Mouse (Mus musculus) heart, embryonic 14.5 days (tissue): Measurements from ENCODE around the gene Prcd. TPM values are rescaled to one million over a fixed set of nuclear protein-coding genes. Genes with fewer than 3 reads are reported as not detected.
"Not testable (repeated sequence)": the region's sequence is repeated elsewhere in the genome, so short reads cannot be mapped to it uniquely, and the experiment has no call there.

Experiments
- ATAC-seq: fragments of 200-750 bp; cut with Nextera tagmentation; 2 replicates; pipeline ENCODE4 v1.8.0; 2017; ENCODE audit warnings: low read depth, moderate TSS enrichment; ENCODE audit not compliant: insufficient number of reproducible peaks, insufficient read depth, low FRiP score
- H3K27ac ChIP-seq, 2 experiments: fragments of 200-500 bp in 1 of 2; fragments of 300-500 bp in 1 of 2; sonication (generic) in 1 of 2; replicated peaks in 1 of 2; 2 replicates each; pipeline ENCODE4 v1.5.1; 2012 to 2014; ENCODE audit warnings: low read depth in 2 of 2, low read length in 2 of 2, control low read depth in 1 of 2, mild to moderate bottlenecking in 1 of 2, mixed read lengths in 1 of 2; ENCODE audit not compliant: control insufficient read depth in 1 of 2, insufficient read depth in 1 of 2
- H3K27me3 ChIP-seq: fragments of 300-500 bp; sonication (generic); 2 replicates; pipeline ENCODE4 v1.6.1; 2014; ENCODE audit warnings: mild to moderate bottlenecking, low read length, control low read depth; ENCODE audit not compliant: control insufficient read depth, insufficient read depth
- H3K36me3 ChIP-seq: fragments of 300-500 bp; sonication (generic); 2 replicates; pipeline ENCODE4 v1.6.1; 2014; ENCODE audit warnings: mild to moderate bottlenecking, control low read depth, low read length, mixed read lengths; ENCODE audit not compliant: control insufficient read depth, insufficient read depth
- H3K4me1 ChIP-seq, 2 experiments: fragments of 200-500 bp in 1 of 2; fragments of 300-500 bp in 1 of 2; sonication (generic) in 1 of 2; 2 replicates each; pipeline ENCODE4 v1.6.1; 2012 to 2014; ENCODE audit warnings: low read length in 2 of 2, control low read depth in 1 of 2, mixed read lengths in 1 of 2; ENCODE audit not compliant: control insufficient read depth in 2 of 2, insufficient read depth in 2 of 2
- H3K4me2 ChIP-seq: fragments of 300-500 bp; sonication (generic); 2 replicates; pipeline ENCODE4 v1.6.1; 2014; ENCODE audit warnings: mild to moderate bottlenecking, low read length
- H3K4me3 ChIP-seq, 2 experiments: fragments of 200-500 bp in 1 of 2; fragments of 300-500 bp in 1 of 2; sonication (generic) in 1 of 2; 2 replicates each; pipeline ENCODE4 v1.5.1; 2012 to 2014; ENCODE audit warnings: low read length in 2 of 2, mild to moderate bottlenecking in 2 of 2, control low read depth in 1 of 2, low read depth in 1 of 2, moderate library complexity in 1 of 2; ENCODE audit not compliant: control insufficient read depth in 1 of 2, insufficient read depth in 1 of 2
- H3K9ac ChIP-seq: fragments of 300-500 bp; sonication (generic); 2 replicates; pipeline ENCODE4 v1.6.1; 2014; ENCODE audit warnings: mild to moderate bottlenecking, low read length
- H3K9me3 ChIP-seq: fragments of 300-500 bp; sonication (generic); 2 replicates; pipeline ENCODE4 v1.6.1; 2016; ENCODE audit warnings: low read length, control low read depth; ENCODE audit not compliant: control insufficient read depth
- WGBS: fragments of 180-500 bp; shearing (Covaris S2); extraction: QIAGEN DNeasy Blood & Tissue Kit; methylation state at CpG from one replicate; pipeline ENCODE4 v1.1.7; 2014; 5-methylcytosine and 5-hydroxymethylcytosine counted together
- polyA plus RNA-seq: library from polyadenylated mRNA; unstranded; fragments of >200 nt; fragmentation: Nextera tagmentation; extraction: Ambion mirVana; gene quantifications from 2 replicates; pipeline ENCODE4 v1.2.1, GENCODE M21; 2014

The Prcd gene
- 1.3 and 1.9 TPM in 2 replicates for polyA plus RNA-seq

GRCm38 (mm10) chr11:116653234-116653633 lies at the start of gene Prcd:
Gene Prcd (plus strand): TSS chr11:116653534.
- ATAC-seq: no peak
- Histone ChIP-seq H3K9me3 (no peaks in the 10 kb centered on the region), H3K4me1 (peaks cover 17 to 32% of the 10 kb centered on the region in 2 experiments), H3K9ac (peak within 1 kb of the TSS; percentile 68), H3K4me3 (peak within 1 kb of the TSS; percentile 45), H3K27me3 (peaks cover 43% of the 10 kb centered on the region), H3K36me3 (no peaks in the 10 kb centered on the region), H3K4me2 (peak within 1 kb of the TSS; percentile 80), H3K27ac (no peak within 1 kb of the TSS)
- WGBS: 10% methylated on average over 9 of the region's 10 CpGs

GRCm38 (mm10) chr11:116604097-116604496 lies 49.2 kb upstream of the Prcd start:
- no peak overlapping the region for H3K4me3 ChIP-seq
- no peaks in the 10 kb centered on the region for H3K9me3 ChIP-seq
- no peak for ATAC-seq
- no peaks in the 10 kb centered on the region for H3K4me1 ChIP-seq
- no peak overlapping the region for H3K4me2 ChIP-seq
- WGBS: 84% methylated on average over 12 of the region's 12 CpGs
- peaks cover 77% of the 10 kb centered on the region for H3K36me3 ChIP-seq
- H3K27me3 ChIP-seq: no peaks in the 10 kb centered on the region
- H3K27ac ChIP-seq: no peak overlapping the region
- no peak overlapping the region for H3K9ac ChIP-seq

DNA sequence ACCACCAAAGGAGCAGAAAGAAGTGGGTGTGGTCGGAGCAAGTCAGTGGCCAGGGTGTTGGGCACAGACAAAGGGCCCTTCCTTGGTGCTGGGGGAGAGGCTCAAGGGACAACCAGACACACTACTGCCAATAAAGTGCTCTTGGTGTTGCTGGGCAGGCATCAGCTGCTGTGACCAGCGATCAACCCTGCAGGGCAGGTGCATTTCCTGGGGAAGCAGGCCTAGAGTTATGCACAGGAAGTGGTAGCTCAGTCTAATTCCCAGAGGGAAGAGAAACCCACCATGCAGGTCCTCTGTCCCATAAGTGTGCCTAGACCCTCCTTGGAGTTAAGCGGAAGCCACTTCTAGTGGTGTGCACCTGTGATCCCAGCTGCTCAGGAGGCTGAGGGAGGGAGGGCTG lies 45.6 kb upstream of the Prcd start:
- peaks cover 48% of the 10 kb centered on the region for H3K36me3 ChIP-seq
- no peak overlapping the region for H3K4me3 ChIP-seq
- no peak for ATAC-seq
- 94% methylated on average over 3 of the region's 3 CpGs for WGBS
- H3K4me1 ChIP-seq: peaks cover 0 to 3% of the 10 kb centered on the region in 2 experiments; a peak in 1 of 4 replicates
- H3K4me2 ChIP-seq: no peak overlapping the region
- no peaks in the 10 kb centered on the region for H3K27me3 ChIP-seq
- no peaks in the 10 kb centered on the region for H3K9me3 ChIP-seq
- no peak overlapping the region for H3K9ac ChIP-seq
- no peak overlapping the region for H3K27ac ChIP-seq

DNA sequence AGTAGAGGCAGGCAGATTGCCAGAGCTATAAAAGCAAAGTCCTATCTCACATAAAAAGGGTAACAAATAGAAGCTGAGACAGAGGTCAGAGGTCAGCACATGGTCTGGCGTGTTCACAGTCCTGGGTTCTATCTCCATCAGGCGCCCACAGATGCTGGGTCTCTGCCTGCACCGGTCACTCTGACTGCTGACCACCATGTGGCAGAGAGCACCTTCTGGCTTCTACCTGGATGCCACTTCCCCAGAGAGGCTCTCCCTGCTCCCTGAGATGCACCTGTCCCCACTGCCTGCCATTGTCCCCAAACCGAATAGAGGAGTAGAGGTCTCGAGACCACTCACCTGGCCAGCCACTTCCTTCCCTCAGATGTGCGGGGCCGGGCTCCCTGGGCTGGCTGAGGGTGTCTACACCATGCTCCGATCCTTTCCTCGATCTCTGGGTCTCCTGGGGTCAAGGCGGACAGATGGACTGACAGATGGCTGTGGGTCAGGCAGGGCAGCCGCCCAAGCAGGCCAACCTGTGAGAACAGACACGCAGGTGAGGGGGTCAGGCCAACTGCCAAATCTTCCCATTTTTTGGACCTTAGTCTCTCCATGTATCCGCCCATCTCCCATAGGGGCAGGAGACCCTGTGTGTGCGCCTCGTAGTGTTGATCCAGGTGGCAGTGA lies 43.2 kb upstream of the Prcd start:
- Histone ChIP-seq H3K36me3 (peaks cover 29% of the 10 kb centered on the region), H3K4me2 (no peak overlapping the region), H3K27me3 (no peaks in the 10 kb centered on the region), H3K27ac (no peak overlapping the region), H3K9ac (no peak overlapping the region), H3K9me3 (no peaks in the 10 kb centered on the region), H3K4me1 (peaks cover 1 to 3% of the 10 kb centered on the region in 2 experiments; a peak in 3 of 4 replicates), H3K4me3 (no peak overlapping the region)
- no peak for ATAC-seq
- WGBS: 91% methylated on average over 15 of the region's 15 CpGs

GRCm38 (mm10) chr11:116611168-116611567 lies 42.2 kb upstream of the Prcd start:
- not testable (repeated sequence) for H3K4me3 ChIP-seq, H3K27me3 ChIP-seq, H3K9me3 ChIP-seq, H3K27ac ChIP-seq, H3K4me2 ChIP-seq, H3K9ac ChIP-seq, ATAC-seq
- Histone ChIP-seq H3K36me3 (peaks cover 19% of the 10 kb centered on the region), H3K4me1 (peaks cover 9 to 11% of the 10 kb centered on the region in 2 experiments)
- WGBS: 89% methylated on average over 9 of the region's 9 CpGs

- WGBS: 87% methylated on average over 9 of the region's 9 CpGs
These were observed 41.5 kb upstream of the Prcd start for GRCm38 (mm10) chr11:116611883-116612282.

DNA sequence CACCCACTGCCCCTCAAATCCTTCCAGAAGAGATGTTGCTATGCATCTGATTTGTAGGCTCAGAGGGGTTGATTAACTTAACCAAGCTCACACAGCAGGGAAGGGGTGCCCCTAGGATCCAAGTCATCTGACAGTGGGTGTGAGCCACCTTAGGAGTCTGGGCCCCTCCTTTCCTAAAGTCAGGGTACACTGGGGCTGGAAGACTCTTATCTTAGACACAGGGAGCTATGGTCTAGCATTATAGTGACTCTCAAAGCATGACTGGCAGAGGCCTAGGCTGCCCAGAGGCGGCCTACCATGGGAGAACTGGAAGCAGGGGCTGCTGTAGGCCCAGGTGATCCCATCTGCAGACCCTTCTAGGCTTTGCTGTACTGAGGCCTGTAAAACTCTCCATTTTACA lies 40.8 kb upstream of the Prcd start:
- no peak for ATAC-seq

More at GRCm38 (mm10) chr11:116611883-116612282, 41.5 kb upstream of the Prcd start:
- Histone ChIP-seq H3K4me1 (peaks cover 15 to 18% of the 10 kb centered on the region in 2 experiments), H3K27ac (no peak overlapping the region), H3K9me3 (no peaks in the 10 kb centered on the region), H3K36me3 (peaks cover 14% of the 10 kb centered on the region), H3K4me2 (no peak overlapping the region), H3K27me3 (no peaks in the 10 kb centered on the region), H3K4me3 (no peak overlapping the region), H3K9ac (no peak overlapping the region)
- no peak for ATAC-seq

More for the DNA sequence above, 40.8 kb upstream of the Prcd start:
- Histone ChIP-seq H3K9ac (no peak overlapping the region), H3K4me1 (peaks cover 15 to 21% of the 10 kb centered on the region in 2 experiments), H3K27ac (no peak overlapping the region), H3K4me2 (no peak overlapping the region), H3K27me3 (no peaks in the 10 kb centered on the region), H3K9me3 (no peaks in the 10 kb centered on the region), H3K4me3 (no peak overlapping the region), H3K36me3 (peaks cover 10% of the 10 kb centered on the region; the same call in 1 of the 2 replicates)
- WGBS: 74% methylated on average over 1 of the region's 1 CpGs
